Mouse (Mus musculus): ENCODE measurements at regions not wholly inside any gene's neighbourhood (a gene's known extent, or its start where the extent isn't known, plus 50 kb on each side); places are given as distances from the start of the nearest gene placed in this dataset.
A peak's percentile ranks its signal among the peaks of the same experiment; 100 is the strongest.

GRCm38 (mm10) chr17:60372206-60372605 lies 1359.0 kb upstream of the Nudt12 start:
- no peak for DNase-seq (ENCODE audit: low spot score)

GRCm38 (mm10) chr17:60355411-60355810 lies 1342.2 kb upstream of the Nudt12 start:
- DNase-seq (ENCODE audit: low spot score), result peak; percentile 35

- no peak for DNase-seq (ENCODE audit: low spot score)
Measured at GRCm38 (mm10) chr17:60344656-60345055, 1331.5 kb upstream of the Nudt12 start.

- no peak for DNase-seq (ENCODE audit: low spot score)
Measured at GRCm38 (mm10) chr17:60337680-60338079, 1324.5 kb upstream of the Nudt12 start.

- no peak for DNase-seq (ENCODE audit: low spot score)
Measured at GRCm38 (mm10) chr17:60321046-60321445, 1307.9 kb upstream of the Nudt12 start.
